Mouse (Mus musculus) WW6 (cell line): ENCODE measurements around the gene Abca13.

ENCODE experiments used
- DNase-seq: peaks from one replicate; pipeline ENCODE4 v3.0.0-alpha.2; 2013; ENCODE audit warnings: low read depth, low spot score

Abca13 gene

DNA sequence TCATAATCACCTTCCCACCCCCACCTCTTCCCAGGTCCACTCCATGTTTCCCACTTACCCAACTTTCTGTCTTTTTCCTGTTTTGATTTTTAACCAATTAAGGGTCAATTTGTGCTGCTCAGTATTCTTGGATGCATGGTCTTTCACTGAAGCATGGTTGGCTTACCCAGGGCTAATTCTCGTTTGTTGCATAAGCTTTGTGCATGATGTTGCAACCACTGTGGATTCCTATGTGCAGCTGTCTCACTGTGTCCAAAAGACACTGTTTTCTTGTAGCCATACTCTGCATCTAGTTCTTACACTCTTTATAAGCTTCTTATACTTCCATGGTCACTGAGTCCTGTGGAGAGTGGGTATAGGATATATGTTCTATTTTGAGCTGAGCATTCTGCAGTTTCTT, 477.7 kb downstream of the Abca13 start:
- no peak for DNase-seq

DNA sequence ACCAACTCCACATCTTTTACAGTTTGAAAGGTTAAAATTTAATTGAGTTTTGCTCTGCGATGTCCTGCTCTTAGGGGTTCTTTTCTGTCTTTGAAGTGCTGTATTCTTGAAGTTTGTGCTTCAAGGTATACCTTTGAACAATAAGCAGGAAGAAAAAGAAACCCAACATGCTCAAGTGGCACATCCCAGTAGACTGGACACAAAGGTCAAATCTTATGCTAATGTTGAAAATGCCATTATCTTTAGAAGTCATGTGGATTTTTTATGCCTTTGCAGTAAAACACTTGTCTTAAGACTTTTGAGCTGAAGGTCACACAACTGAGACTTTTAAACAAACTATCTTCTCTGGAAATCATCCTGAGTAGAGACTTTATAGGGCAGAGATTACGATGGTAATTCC, 493.2 kb downstream of the Abca13 start:
- DNase-seq = no peak

GRCm38 (mm10) chr11:9705190-9705589, 513.4 kb downstream of the Abca13 start:
- no peak for DNase-seq

- DNase-seq = no peak
Observed at GRCm38 (mm10) chr11:9727810-9728490, 536.2 kb downstream of the Abca13 start.

- DNase-seq = no peak
Observed at GRCm38 (mm10) chr11:9731300-9731699, 539.6 kb downstream of the Abca13 start.
